Mouse (Mus musculus): ENCODE data around the gene Retreg2. TPM values are rescaled to one million over a fixed set of nuclear protein-coding genes. Genes with fewer than 3 reads are reported as not detected.

Gene Retreg2
- 100 to 1,000 TPM; 199 to 200 TPM for total RNA-seq (2021)
- long read RNA-seq, experiment 1, transcript Retreg2-204 (9 exons, 2,477 nt): minor isoform, 6 of 265 reads
- long read RNA-seq, experiment 1, transcript Retreg2-208 (10 exons, 2,438 nt): minor isoform, 36 of 265 reads
- long read RNA-seq, experiment 1, transcript Retreg2-201 (9 exons, 2,561 nt): major isoform, 179 of 265 reads
- long read RNA-seq, experiment 1, partial matches to known transcripts: 23 of 265 reads
- long read RNA-seq, experiment 1, other reads (novel, unspliced or antisense): 20 of 265 reads
- long read RNA-seq, experiment 2, transcript Retreg2-208 (10 exons, 2,438 nt): minor isoform, 32 of 188 reads
- long read RNA-seq, experiment 2, transcript Retreg2-204 (9 exons, 2,477 nt): minor isoform, 8 of 188 reads
- long read RNA-seq, experiment 2, transcript Retreg2-201 (9 exons, 2,561 nt): major isoform, 117 of 188 reads
- long read RNA-seq, experiment 2, partial matches to known transcripts: 11 of 188 reads
- long read RNA-seq, experiment 2, other reads (novel, unspliced or antisense): 20 of 188 reads

GRCm38 (mm10) chr1:75142301-75143261, at the start of gene Retreg2, which contains the start of gene Cnppd1:
TSS of gene Retreg2 (plus strand) at chr1:75142778.
TSS of gene Cnppd1 (minus strand) at chr1:75142711.
- TF ChIP-seq CTCF (IDR thresholded peaks at IDR 0.05): peak; percentile 63
- DNase-seq (ENCODE audit: extremely low spot score in 1 of 2, low spot score in 2 of 2): peak; percentile 96
- Histone ChIP-seq H3K27ac (peak within 1 kb of the TSS; percentile 99), H3K4me3 (peak within 1 kb of the TSS; percentile 77)
- intact Hi-C loops (cut with DNase I): loop anchor here (2.0 kb wide), 2 partner anchors 26 to 38 kb away; partner anchors contain the start of genes Abcb6 and Zfand2b

- TF ChIP-seq CTCF (IDR thresholded peaks at IDR 0.05): no peak
- intact Hi-C loops (cut with DNase I): no loop called here
- no peak overlapping the region for H3K4me3 ChIP-seq
- DNase-seq (ENCODE audit: extremely low spot score in 1 of 2, low spot score in 2 of 2): no peak
- no peak overlapping the region for H3K27ac ChIP-seq
Observed at GRCm38 (mm10) chr1:75122211-75122610, 20.4 kb upstream of the Retreg2 start.

- TF ChIP-seq CTCF (IDR thresholded peaks at IDR 0.05): peak; percentile 79
- peak; percentile 84 to 87 for DNase-seq (ENCODE audit: extremely low spot score in 1 of 2, low spot score in 2 of 2)
- H3K27ac ChIP-seq: peak within 1 kb of the TSS; percentile 96
- intact Hi-C loops (cut with DNase I): no loop called here
- peak within 1 kb of the TSS; percentile 66 for H3K4me3 ChIP-seq
Observed at GRCm38 (mm10) chr1:75124346-75125321, 17.9 kb upstream of the Retreg2 start, which contains the start of gene Nhej1. TSS of gene Nhej1 (minus strand) at chr1:75125200.

- TF ChIP-seq CTCF (IDR thresholded peaks at IDR 0.05): no peak
- Histone ChIP-seq H3K27ac (peak overlapping the region; percentile 96), H3K4me3 (peak overlapping the region; percentile 66)
- intact Hi-C loops (cut with DNase I): no loop called here
- no peak for DNase-seq (ENCODE audit: extremely low spot score in 1 of 2, low spot score in 2 of 2)
Observed at GRCm38 (mm10) chr1:75125418-75125817, 17.2 kb upstream of the Retreg2 start.

GRCm38 (mm10) chr1:75128641-75129040, 13.9 kb upstream of the Retreg2 start:
- TF ChIP-seq CTCF (IDR thresholded peaks at IDR 0.05): no peak
- Histone ChIP-seq H3K27ac (peak overlapping the region; percentile 34), H3K4me3 (no peak overlapping the region)
- intact Hi-C loops (cut with DNase I): no loop called here
- DNase-seq (ENCODE audit: extremely low spot score in 1 of 2, low spot score in 2 of 2): no peak

GRCm38 (mm10) chr1:75133421-75134207, 9.0 kb upstream of the Retreg2 start, which contains the start of gene Slc23a3:
TSS of gene Slc23a3 (minus strand) at chr1:75133890.
- no peak for TF ChIP-seq CTCF (IDR thresholded peaks at IDR 0.05)
- intact Hi-C loops (cut with DNase I): no loop called here
- DNase-seq (ENCODE audit: extremely low spot score in 1 of 2, low spot score in 2 of 2): no peak
- Histone ChIP-seq H3K4me3 (no peak within 1 kb of the TSS), H3K27ac (no peak within 1 kb of the TSS)

- Histone ChIP-seq H3K27ac (no peak overlapping the region), H3K4me3 (no peak overlapping the region)
- intact Hi-C loops (cut with DNase I): no loop called here
- no peak for TF ChIP-seq CTCF (IDR thresholded peaks at IDR 0.05)
- DNase-seq (ENCODE audit: extremely low spot score in 1 of 2, low spot score in 2 of 2): no peak
Observed at GRCm38 (mm10) chr1:75136293-75136692, 6.3 kb upstream of the Retreg2 start.

- no peak overlapping the region for H3K27ac ChIP-seq
- H3K4me3 ChIP-seq: no peak overlapping the region
- no peak for TF ChIP-seq CTCF (IDR thresholded peaks at IDR 0.05)
- no peak for DNase-seq (ENCODE audit: extremely low spot score in 1 of 2, low spot score in 2 of 2)
- intact Hi-C loops (cut with DNase I): no loop called here
Observed at GRCm38 (mm10) chr1:75136730-75137129, 5.8 kb upstream of the Retreg2 start.

GRCm38 (mm10) chr1:75138448-75138847, 4.1 kb upstream of the Retreg2 start:
- Histone ChIP-seq H3K27ac (no peak overlapping the region), H3K4me3 (no peak overlapping the region)
- DNase-seq (ENCODE audit: extremely low spot score in 1 of 2, low spot score in 2 of 2): no peak
- no peak for TF ChIP-seq CTCF (IDR thresholded peaks at IDR 0.05)
- intact Hi-C loops (cut with DNase I): no loop called here

Data from left cerebral cortex, adult 2 months (tissue).